Mouse (Mus musculus) mature B cell (primary cell): ENCODE data around the gene Rad51b.

Experiments used
- in situ Hi-C: fragments of 300-500 bp; cut with MboI; formaldehyde crosslinking; loops from 2 replicates; pipeline ENCODE4 v1.14.3; 2019

The Rad51b gene

GRCm38 (mm10) chr12:79686594-79687325, 389.7 kb downstream of the Rad51b start:
- in situ Hi-C loops = no loop called here

GRCm38 (mm10) chr12:79687683-79688386, 390.8 kb downstream of the Rad51b start:
- in situ Hi-C loops = no loop called here

GRCm38 (mm10) chr12:79689299-79689698, 392.2 kb downstream of the Rad51b start:
- in situ Hi-C loops = no loop called here

GRCm38 (mm10) chr12:79691929-79692862, 395.1 kb downstream of the Rad51b start:
- in situ Hi-C loops = loop anchor here (5.0 kb wide), 1 partner anchor 45 kb away; no protein-coding TSS in a partner anchor

GRCm38 (mm10) chr12:79695832-79696434, 398.9 kb downstream of the Rad51b start:
- in situ Hi-C loops = no loop called here

GRCm38 (mm10) chr12:79703555-79703954, 406.5 kb downstream of the Rad51b start:
- in situ Hi-C loops = no loop called here

GRCm38 (mm10) chr12:79705501-79706266, 408.6 kb downstream of the Rad51b start:
- in situ Hi-C loops = no loop called here

- in situ Hi-C loops = no loop called here
Measured at GRCm38 (mm10) chr12:79707565-79708422, 410.7 kb downstream of the Rad51b start.

- in situ Hi-C loops = no loop called here
Measured at GRCm38 (mm10) chr12:79708423-79708733, 411.3 kb downstream of the Rad51b start.

- in situ Hi-C loops = no loop called here
Measured at GRCm38 (mm10) chr12:79713286-79713685, 416.2 kb downstream of the Rad51b start.

GRCm38 (mm10) chr12:79714484-79714883, 417.4 kb downstream of the Rad51b start:
- in situ Hi-C loops = no loop called here

GRCm38 (mm10) chr12:79715506-79716345, 418.6 kb downstream of the Rad51b start:
- in situ Hi-C loops = no loop called here

- in situ Hi-C loops = no loop called here
Measured at GRCm38 (mm10) chr12:79719091-79719846, 422.2 kb downstream of the Rad51b start.

- in situ Hi-C loops = no loop called here
Measured at GRCm38 (mm10) chr12:79719847-79720201, 422.7 kb downstream of the Rad51b start.

GRCm38 (mm10) chr12:79724875-79725274, 427.8 kb downstream of the Rad51b start:
- in situ Hi-C loops = no loop called here

- in situ Hi-C loops = no loop called here
Measured at GRCm38 (mm10) chr12:79725711-79726110, 428.6 kb downstream of the Rad51b start.

- in situ Hi-C loops = no loop called here
Measured at GRCm38 (mm10) chr12:79726116-79726515, 429.0 kb downstream of the Rad51b start.

- in situ Hi-C loops = no loop called here
Measured at GRCm38 (mm10) chr12:79726959-79727358, 429.9 kb downstream of the Rad51b start.
